Comparison of ENCODE assay signal across 14 mouse cellular contexts in the genomic region with DNA sequence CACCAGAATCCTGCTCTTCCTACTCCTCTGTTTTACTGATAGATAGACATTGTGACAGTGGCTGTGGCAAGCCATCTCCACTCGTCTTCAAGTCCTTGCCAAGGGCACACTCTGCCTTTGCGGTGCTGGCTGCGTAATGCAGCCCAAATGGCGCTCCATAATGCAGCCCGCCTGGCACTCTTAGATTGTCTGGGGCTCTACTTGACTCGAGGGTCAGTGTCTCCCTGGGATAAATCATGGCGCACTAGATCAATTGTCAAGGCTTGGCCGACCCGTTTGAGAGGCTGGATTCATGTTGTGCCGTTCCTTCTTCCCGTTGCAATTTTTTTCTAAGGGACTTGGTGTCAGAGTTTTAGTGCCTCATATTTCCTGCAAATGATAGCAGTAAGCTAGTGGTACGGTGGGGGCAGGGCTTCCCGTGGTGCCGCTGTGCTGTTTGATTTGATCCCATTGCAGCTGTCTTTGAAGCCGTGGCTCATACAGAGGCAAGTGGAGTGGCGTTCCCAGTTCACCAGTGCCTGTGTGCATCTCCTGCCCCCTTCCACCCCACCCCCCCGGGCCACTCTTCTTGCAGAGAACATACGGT.
DNase-seq lines count a peak whose midpoint lies in the region; ATAC-seq and TF ChIP-seq lines count a peak whose summit lies in the region.
"Had no signal": no experiment of that assay in that cellular context is flagged by ENCODE, and none has a peak within 500 bp of the region (broad histone marks: within the 10 kb centered on the region; RNA-seq: fewer than 3 reads in every experiment).

No protein-coding gene starts in this region.

- H3K27me3 ChIP-seq in embryonic facial prominence, embryonic 14.5 days (replicated peaks; ENCODE audit: control insufficient read depth, insufficient read depth, low read length), result no peaks in the 10 kb centered on the region
- H3K27me3 ChIP-seq in hindbrain, postnatal 0 days (ENCODE audit: insufficient read depth, low read length), result no peaks in the 10 kb centered on the region
- no peaks in the 10 kb centered on the region for H3K27me3 ChIP-seq in midbrain, embryonic 13.5 days
- H3K27me3 ChIP-seq: heart, embryonic 15.5 days; liver, embryonic 15.5 days had no signal

- H3K9ac ChIP-seq in embryonic facial prominence, embryonic 14.5 days (ENCODE audit: low read depth, low read length), result no peak overlapping the region
- no peak overlapping the region for H3K9ac ChIP-seq in hindbrain, postnatal 0 days (replicated peaks; ENCODE audit: low read length)
- no peak overlapping the region for H3K9ac ChIP-seq in midbrain, embryonic 13.5 days (replicated peaks)
- H3K9ac ChIP-seq: heart, embryonic 15.5 days; liver, embryonic 15.5 days had no signal

- no peak overlapping the region for H3K27ac ChIP-seq in embryonic facial prominence, embryonic 14.5 days (replicated peaks; ENCODE audit: low read depth, low read length)
- peak overlapping the region; percentile 26; the same call in 1 of the 2 replicates for H3K27ac ChIP-seq in hindbrain, postnatal 0 days
- H3K27ac ChIP-seq in midbrain, embryonic 13.5 days, result peak overlapping the region; percentile 70
- H3K27ac ChIP-seq: gastrocnemius, adult 2 months; heart, embryonic 15.5 days; left cerebral cortex, adult 2 months; liver, embryonic 15.5 days had no signal

- intact Hi-C loops in heart, postnatal 36 days (cut with DNase I), result no loop called here

- ATAC-seq in frontal cortex, adult (ENCODE audit: low TSS enrichment), result 0 out of 2 replicates have a peak, but pooled peaks have one; percentile 44
- ATAC-seq in embryonic facial prominence, embryonic 14.5 days (ENCODE audit: low read depth), result peak; percentile 50; the same call in 1 of the 2 replicates
- ATAC-seq in hindbrain, postnatal 0 days, result no peak; the same call in 1 of the 2 replicates
- ATAC-seq in midbrain, embryonic 13.5 days, result peak; percentile 59; the same call in 1 of the 2 replicates
- ATAC-seq: intestine, postnatal 0 days had no signal

- H3K4me2 ChIP-seq in embryonic facial prominence, embryonic 14.5 days (ENCODE audit: low read depth, low read length), result no peak overlapping the region
- no peak overlapping the region for H3K4me2 ChIP-seq in hindbrain, postnatal 0 days (ENCODE audit: low read depth, low read length)
- H3K4me2 ChIP-seq in midbrain, embryonic 13.5 days (replicated peaks), result no peak overlapping the region
- H3K4me2 ChIP-seq: heart, embryonic 15.5 days; liver, embryonic 15.5 days had no signal

- WGBS in embryonic facial prominence, embryonic 14.5 days, result 61% methylated on average over 18 of the region's 18 CpGs
- 59% methylated on average over 18 of the region's 18 CpGs for WGBS in hindbrain, postnatal 0 days
- 66% methylated on average over 18 of the region's 18 CpGs for WGBS in midbrain, embryonic 13.5 days

- TF ChIP-seq CTCF in hindbrain, postnatal 0 days (IDR thresholded peaks at IDR 0.05; ENCODE audit: low read depth), result no peak

- H3K4me1 ChIP-seq in embryonic facial prominence, embryonic 14.5 days (ENCODE audit: control insufficient read depth, insufficient read depth, low read length), result peaks cover 6% of the 10 kb centered on the region; the same call in 1 of the 2 replicates
- H3K4me1 ChIP-seq in hindbrain, postnatal 0 days (ENCODE audit: insufficient read depth, low read length), result peaks cover 19% of the 10 kb centered on the region
- peaks cover 26% of the 10 kb centered on the region for H3K4me1 ChIP-seq in midbrain, embryonic 13.5 days (replicated peaks)
- H3K4me1 ChIP-seq: heart, embryonic 15.5 days; liver, embryonic 15.5 days had no signal

- H3K9me3 ChIP-seq in embryonic facial prominence, embryonic 14.5 days (ENCODE audit: control insufficient read depth, low read length), result no peaks in the 10 kb centered on the region
- no peaks in the 10 kb centered on the region for H3K9me3 ChIP-seq in hindbrain, postnatal 0 days (ENCODE audit: low read length)
- H3K9me3 ChIP-seq in midbrain, embryonic 13.5 days, result no peaks in the 10 kb centered on the region
- H3K9me3 ChIP-seq: heart, embryonic 15.5 days; liver, embryonic 15.5 days had no signal

- no peak overlapping the region for H3K4me3 ChIP-seq in embryonic facial prominence, embryonic 14.5 days (ENCODE audit: low read depth, low read length)
- no peak overlapping the region for H3K4me3 ChIP-seq in hindbrain, postnatal 0 days (ENCODE audit: low read length)
- H3K4me3 ChIP-seq in midbrain, embryonic 13.5 days (replicated peaks), result no peak overlapping the region
- H3K4me3 ChIP-seq: gastrocnemius, adult 2 months; heart, embryonic 15.5 days; left cerebral cortex, adult 2 months; liver, embryonic 15.5 days had no signal

- DNase-seq in frontal cortex, postnatal 14 days (ENCODE audit: low spot score in 2 of 2), result no peak
- peak; percentile 61 for DNase-seq in embryonic facial prominence, embryonic 14.5 days (ENCODE audit: low spot score)
- DNase-seq in hindbrain, postnatal 0 days (ENCODE audit: low spot score), result peak; percentile 37
- no peak for DNase-seq in spleen, postnatal 4 days (ENCODE audit: low spot score in 2 of 2)
- DNase-seq in thymus, adult 18-20 months, result no peak
- DNase-seq in heart, postnatal 36 days, result no peak
- DNase-seq: cerebellum, adult 9-11 months; gastrocnemius, adult 2 months had no signal

- H3K36me3 ChIP-seq in embryonic facial prominence, embryonic 14.5 days (ENCODE audit: control insufficient read depth, insufficient read depth, low read length), result no peaks in the 10 kb centered on the region
- no peaks in the 10 kb centered on the region for H3K36me3 ChIP-seq in hindbrain, postnatal 0 days (ENCODE audit: insufficient read depth, low read length)
- no peaks in the 10 kb centered on the region for H3K36me3 ChIP-seq in midbrain, embryonic 13.5 days
- H3K36me3 ChIP-seq: heart, embryonic 15.5 days; liver, embryonic 15.5 days had no signal

Comparison
In these comparisons a context has a peak if more than half of its experiments do, and no peak if none do; other contexts are left out.
1. DNase-seq: peak in embryonic facial prominence, embryonic 14.5 days (single experiment) and hindbrain, postnatal 0 days (single experiment); none in frontal cortex, postnatal 14 days (0 of 2), spleen, postnatal 4 days (0 of 2), thymus, adult 18-20 months (0 of 2) and heart, postnatal 36 days (0 of 2).